Mouse (Mus musculus) stomach, postnatal 0 days (tissue): Measurements from ENCODE around the gene Uba7.

Experiments used
- CTCF ChIP-seq: IDR thresholded peaks from 2 replicates; pipeline ENCODE4 v1.5.1; 2016; ENCODE audit warnings: antibody characterized with exemption, low read depth, mild to moderate bottlenecking, moderate library complexity
- EP300 ChIP-seq: optimal IDR thresholded peaks from 2 replicates; pipeline ENCODE3; 2016; ENCODE audit warnings: antibody characterized with exemption

DNA sequence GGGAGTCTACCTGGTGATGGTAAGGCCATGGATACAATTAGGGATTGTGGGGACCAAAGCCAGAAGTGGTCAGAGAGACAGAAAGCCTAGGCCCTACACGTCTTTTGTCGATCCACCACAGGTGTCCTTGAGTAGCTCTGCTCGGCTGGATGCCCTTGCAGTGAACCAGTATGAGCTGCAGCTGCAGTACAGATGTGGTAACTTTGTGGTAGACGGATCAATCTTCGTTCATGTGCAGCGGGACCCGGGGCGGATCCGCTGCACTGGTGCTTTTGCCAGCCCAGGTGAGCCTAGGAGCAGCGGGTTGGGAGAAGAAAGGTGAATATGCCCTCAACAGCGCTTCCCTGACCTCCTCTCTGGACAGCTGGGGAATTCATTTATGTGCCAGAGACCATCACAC lies 17.7 kb downstream of the Uba7 start:
- no peak for TF ChIP-seq CTCF
- TF ChIP-seq EP300 = no peak
